Mouse (Mus musculus): ENCODE data around the gene Mcoln2. TPM values are rescaled to one million over a fixed set of nuclear protein-coding genes. Genes with fewer than 3 reads are reported as not detected.

Mcoln2 gene
- polyA plus RNA-seq, 1 experiment from 2014 or later = 9.2 TPM

- Histone ChIP-seq H3K36me3 (replicated peaks) (no peaks in the 10 kb centered on the region), H3K4me2 (peak overlapping the region; percentile 23), H3K27me3 (peaks cover 20% of the 10 kb centered on the region), H3K4me3 (replicated peaks) (no peak overlapping the region), H3K4me1 (replicated peaks) (no peaks in the 10 kb centered on the region; the same call in 1 of the 2 replicates), H3K9ac (no peak overlapping the region), H3K9me3 (replicated peaks) (no peaks in the 10 kb centered on the region), H3K27ac (replicated peaks) (no peak overlapping the region)
- 11% methylated on average over 25 of the region's 25 CpGs for WGBS (ENCODE audit: insufficient replicate concordance)
- no peak for ATAC-seq (ENCODE audit: insufficient read depth)
Observed at GRCm38 (mm10) chr3:146121310-146122124, 28.1 kb upstream of the Mcoln2 start.

- H3K9ac ChIP-seq = no peak overlapping the region
- no peak overlapping the region for H3K27ac ChIP-seq (replicated peaks)
- peaks cover 15% of the 10 kb centered on the region for H3K27me3 ChIP-seq
- no peaks in the 10 kb centered on the region for H3K9me3 ChIP-seq (replicated peaks)
- H3K36me3 ChIP-seq (replicated peaks) = no peaks in the 10 kb centered on the region
- no peak for ATAC-seq (ENCODE audit: insufficient read depth)
- H3K4me1 ChIP-seq (replicated peaks) = peaks cover under 1% of the 10 kb centered on the region; the same call in 1 of the 2 replicates
- no peak overlapping the region for H3K4me2 ChIP-seq
- 49% methylated on average over 3 of the region's 3 CpGs for WGBS (ENCODE audit: insufficient replicate concordance)
- no peak overlapping the region for H3K4me3 ChIP-seq (replicated peaks)
Observed at GRCm38 (mm10) chr3:146122125-146122420, 27.6 kb upstream of the Mcoln2 start.

GRCm38 (mm10) chr3:146122807-146123463 lies 26.7 kb upstream of the Mcoln2 start:
- WGBS (ENCODE audit: insufficient replicate concordance) = 61% methylated on average over 8 of the region's 8 CpGs
- ATAC-seq (ENCODE audit: insufficient read depth) = no peak

GRCm38 (mm10) chr3:146123464-146123825 lies 26.2 kb upstream of the Mcoln2 start:
- H3K4me1 ChIP-seq (replicated peaks) = peaks cover 9% of the 10 kb centered on the region
- no peak for ATAC-seq (ENCODE audit: insufficient read depth)
- 0 out of 2 replicates have a peak, but pooled peaks cover 1% of the 10 kb centered on the region for H3K27me3 ChIP-seq
- no peak overlapping the region for H3K4me3 ChIP-seq (replicated peaks)
- no peak overlapping the region for H3K9ac ChIP-seq
- H3K27ac ChIP-seq (replicated peaks) = no peak overlapping the region
- 71% methylated on average over 9 of the region's 9 CpGs for WGBS (ENCODE audit: insufficient replicate concordance)
- no peaks in the 10 kb centered on the region for H3K36me3 ChIP-seq (replicated peaks)
- H3K4me2 ChIP-seq = no peak overlapping the region
- no peaks in the 10 kb centered on the region for H3K9me3 ChIP-seq (replicated peaks)

More at GRCm38 (mm10) chr3:146122807-146123463, 26.7 kb upstream of the Mcoln2 start:
- H3K9me3 ChIP-seq (replicated peaks) = no peaks in the 10 kb centered on the region
- peaks cover 8% of the 10 kb centered on the region for H3K4me1 ChIP-seq (replicated peaks)
- H3K27me3 ChIP-seq = peaks cover 6% of the 10 kb centered on the region
- H3K4me2 ChIP-seq = no peak overlapping the region
- no peak overlapping the region for H3K27ac ChIP-seq (replicated peaks)
- H3K4me3 ChIP-seq (replicated peaks) = no peak overlapping the region
- no peaks in the 10 kb centered on the region for H3K36me3 ChIP-seq (replicated peaks)
- no peak overlapping the region for H3K9ac ChIP-seq

GRCm38 (mm10) chr3:146127205-146127604 lies 22.4 kb upstream of the Mcoln2 start:
- no peak overlapping the region for H3K4me2 ChIP-seq
- no peaks in the 10 kb centered on the region for H3K9me3 ChIP-seq (replicated peaks)
- no peak overlapping the region for H3K9ac ChIP-seq
- WGBS (ENCODE audit: insufficient replicate concordance) = 16% methylated on average over 6 of the region's 6 CpGs
- H3K27me3 ChIP-seq = no peaks in the 10 kb centered on the region
- no peak overlapping the region for H3K4me3 ChIP-seq (replicated peaks)
- no peaks in the 10 kb centered on the region for H3K36me3 ChIP-seq (replicated peaks)
- no peak overlapping the region for H3K27ac ChIP-seq (replicated peaks)
- ATAC-seq (ENCODE audit: insufficient read depth) = peak; percentile 89
- H3K4me1 ChIP-seq (replicated peaks) = peaks cover 9% of the 10 kb centered on the region

GRCm38 (mm10) chr3:146134834-146135233 lies 14.8 kb upstream of the Mcoln2 start:
- Histone ChIP-seq H3K27ac (replicated peaks) (no peak overlapping the region), H3K36me3 (replicated peaks) (no peaks in the 10 kb centered on the region), H3K4me2 (no peak overlapping the region), H3K4me1 (replicated peaks) (no peaks in the 10 kb centered on the region), H3K9me3 (replicated peaks) (no peaks in the 10 kb centered on the region), H3K27me3 (no peaks in the 10 kb centered on the region), H3K4me3 (replicated peaks) (no peak overlapping the region), H3K9ac (no peak overlapping the region)
- ATAC-seq (ENCODE audit: insufficient read depth) = no peak
- WGBS (ENCODE audit: insufficient replicate concordance) = 56% methylated on average over 9 of the region's 9 CpGs

- no peaks in the 10 kb centered on the region for H3K9me3 ChIP-seq (replicated peaks)
- no peak overlapping the region for H3K27ac ChIP-seq (replicated peaks)
- H3K4me1 ChIP-seq (replicated peaks) = no peaks in the 10 kb centered on the region
- H3K4me2 ChIP-seq = no peak overlapping the region
- no peak overlapping the region for H3K4me3 ChIP-seq (replicated peaks)
- H3K9ac ChIP-seq = no peak overlapping the region
- H3K36me3 ChIP-seq (replicated peaks) = no peaks in the 10 kb centered on the region
- no peak for ATAC-seq (ENCODE audit: insufficient read depth)
- WGBS (ENCODE audit: insufficient replicate concordance) = 42% methylated on average over 2 of the region's 2 CpGs
- H3K27me3 ChIP-seq = no peaks in the 10 kb centered on the region
Observed at GRCm38 (mm10) chr3:146135417-146135816, 14.2 kb upstream of the Mcoln2 start.

- Histone ChIP-seq H3K9ac (no peak overlapping the region), H3K27me3 (no peaks in the 10 kb centered on the region), H3K27ac (replicated peaks) (no peak overlapping the region), H3K4me1 (replicated peaks) (no peaks in the 10 kb centered on the region), H3K4me3 (replicated peaks) (no peak overlapping the region), H3K4me2 (no peak overlapping the region), H3K36me3 (replicated peaks) (no peaks in the 10 kb centered on the region), H3K9me3 (replicated peaks) (no peaks in the 10 kb centered on the region)
- WGBS (ENCODE audit: insufficient replicate concordance) = 24% methylated on average over 10 of the region's 10 CpGs
- no peak for ATAC-seq (ENCODE audit: insufficient read depth)
Observed at GRCm38 (mm10) chr3:146136422-146136821, 13.2 kb upstream of the Mcoln2 start.

GRCm38 (mm10) chr3:146140276-146140675 lies 9.4 kb upstream of the Mcoln2 start:
- H3K9ac ChIP-seq = no peak overlapping the region
- 73% methylated on average over 7 of the region's 7 CpGs for WGBS (ENCODE audit: insufficient replicate concordance)
- ATAC-seq (ENCODE audit: insufficient read depth) = no peak

GRCm38 (mm10) chr3:146142523-146142922 lies 7.1 kb upstream of the Mcoln2 start:
- no peak overlapping the region for H3K4me2 ChIP-seq
- no peaks in the 10 kb centered on the region for H3K9me3 ChIP-seq (replicated peaks)
- no peaks in the 10 kb centered on the region for H3K4me1 ChIP-seq (replicated peaks)
- H3K36me3 ChIP-seq (replicated peaks) = no peaks in the 10 kb centered on the region
- ATAC-seq (ENCODE audit: insufficient read depth) = no peak
- H3K27me3 ChIP-seq = no peaks in the 10 kb centered on the region; the same call in 1 of the 2 replicates
- H3K4me3 ChIP-seq (replicated peaks) = no peak overlapping the region
- 64% methylated on average over 7 of the region's 7 CpGs for WGBS (ENCODE audit: insufficient replicate concordance)
- H3K27ac ChIP-seq (replicated peaks) = no peak overlapping the region
- no peak overlapping the region for H3K9ac ChIP-seq

More at GRCm38 (mm10) chr3:146140276-146140675, 9.4 kb upstream of the Mcoln2 start:
- H3K27ac ChIP-seq (replicated peaks) = no peak overlapping the region
- no peaks in the 10 kb centered on the region for H3K36me3 ChIP-seq (replicated peaks)
- no peaks in the 10 kb centered on the region for H3K27me3 ChIP-seq
- no peaks in the 10 kb centered on the region for H3K9me3 ChIP-seq (replicated peaks)
- no peak overlapping the region for H3K4me2 ChIP-seq
- no peak overlapping the region for H3K4me3 ChIP-seq (replicated peaks)
- H3K4me1 ChIP-seq (replicated peaks) = no peaks in the 10 kb centered on the region

- no peak overlapping the region for H3K9ac ChIP-seq
- no peaks in the 10 kb centered on the region for H3K9me3 ChIP-seq (replicated peaks)
- H3K36me3 ChIP-seq (replicated peaks) = no peaks in the 10 kb centered on the region
- H3K4me1 ChIP-seq (replicated peaks) = peaks cover 4% of the 10 kb centered on the region; the same call in 1 of the 2 replicates
- WGBS (ENCODE audit: insufficient replicate concordance) = 45% methylated on average over 5 of the region's 5 CpGs
- no peak overlapping the region for H3K4me3 ChIP-seq (replicated peaks)
- peaks cover 15% of the 10 kb centered on the region for H3K27me3 ChIP-seq
- no peak for ATAC-seq (ENCODE audit: insufficient read depth)
- H3K27ac ChIP-seq (replicated peaks) = no peak overlapping the region
- no peak overlapping the region for H3K4me2 ChIP-seq
Observed at GRCm38 (mm10) chr3:146145501-146145900, 4.1 kb upstream of the Mcoln2 start.
